Mouse (Mus musculus) heart, embryonic 10.5 days (tissue): ENCODE data around the gene Itgal. TPM values are rescaled to one million over a fixed set of nuclear protein-coding genes. Genes with fewer than 3 reads are reported as not detected.
"Not testable (repeated sequence)": the region's sequence is repeated elsewhere in the genome, so short reads cannot be mapped to it uniquely, and the experiment has no call there.

Experiments used
- DNase-seq: peaks from one replicate; pipeline ENCODE4 v3.0.0-alpha.2; 2017; ENCODE audit warnings: low spot score
- H3K27ac ChIP-seq: fragments of 300-500 bp; sonication (generic); 2 replicates; pipeline ENCODE4 v1.5.1; 2016; ENCODE audit warnings: mild to moderate bottlenecking
- H3K27me3 ChIP-seq: fragments of 300-500 bp; sonication (generic); 2 replicates; pipeline ENCODE4 v1.6.1; 2016; ENCODE audit warnings: mild to moderate bottlenecking; ENCODE audit not compliant: poor library complexity, insufficient read depth, severe bottlenecking
- H3K36me3 ChIP-seq: fragments of 300-500 bp; sonication (generic); 2 replicates; pipeline ENCODE4 v1.6.1; 2016; ENCODE audit warnings: mild to moderate bottlenecking, moderate library complexity
- H3K4me1 ChIP-seq: fragments of 300-500 bp; sonication (generic); 2 replicates; pipeline ENCODE4 v1.6.1; 2016; ENCODE audit warnings: mild to moderate bottlenecking
- H3K4me3 ChIP-seq: fragments of 300-500 bp; sonication (generic); 2 replicates; pipeline ENCODE4 v1.5.1; 2016; ENCODE audit warnings: mild to moderate bottlenecking, moderate library complexity
- H3K9me3 ChIP-seq: fragments of 300-500 bp; sonication (generic); 2 replicates; pipeline ENCODE4 v1.6.1; 2016; ENCODE audit warnings: mild to moderate bottlenecking, moderate library complexity
- WGBS: fragments of 180-500 bp; shearing (Covaris S2); methylation state at CpG from one replicate; pipeline ENCODE4 v1.1.7; 2016; 5-methylcytosine and 5-hydroxymethylcytosine counted together
- polyA plus RNA-seq: library from polyadenylated mRNA; unstranded; fragments of >200 nt; fragmentation: Nextera tagmentation; extraction: Ambion mirVana; gene quantifications from 2 replicates; pipeline ENCODE4 v1.2.1, GENCODE M21; 2016

Gene Itgal
- polyA plus RNA-seq, 1 experiment from 2014 or later, result 0.72 TPM

DNA sequence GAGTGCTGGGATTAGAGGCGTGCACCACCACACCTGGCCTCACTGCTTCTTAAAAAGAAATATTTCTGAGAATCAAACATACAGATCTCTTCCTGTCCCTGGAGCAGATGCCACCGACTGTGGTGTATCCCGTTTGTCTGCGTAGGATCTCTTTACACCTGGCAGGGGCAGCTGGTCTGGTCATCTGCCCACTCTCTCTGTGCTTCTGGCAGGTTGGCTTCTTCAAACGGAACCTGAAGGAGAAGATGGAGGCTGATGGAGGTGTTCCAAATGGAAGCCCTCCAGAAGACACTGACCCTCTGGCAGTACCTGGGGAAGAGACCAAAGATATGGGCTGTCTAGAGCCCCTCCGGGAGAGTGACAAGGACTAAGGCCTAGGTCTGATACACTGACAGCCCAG lies 37.2 kb downstream of the Itgal start:
- 77% methylated on average over 6 of the region's 6 CpGs for WGBS
- Histone ChIP-seq H3K9me3 (no peaks in the 10 kb centered on the region), H3K27me3 (no peaks in the 10 kb centered on the region; the same call in 1 of the 2 replicates), H3K36me3 (no peaks in the 10 kb centered on the region), H3K27ac (no peak overlapping the region), H3K4me1 (no peaks in the 10 kb centered on the region), H3K4me3 (no peak overlapping the region)
- DNase-seq, result no peak

DNA sequence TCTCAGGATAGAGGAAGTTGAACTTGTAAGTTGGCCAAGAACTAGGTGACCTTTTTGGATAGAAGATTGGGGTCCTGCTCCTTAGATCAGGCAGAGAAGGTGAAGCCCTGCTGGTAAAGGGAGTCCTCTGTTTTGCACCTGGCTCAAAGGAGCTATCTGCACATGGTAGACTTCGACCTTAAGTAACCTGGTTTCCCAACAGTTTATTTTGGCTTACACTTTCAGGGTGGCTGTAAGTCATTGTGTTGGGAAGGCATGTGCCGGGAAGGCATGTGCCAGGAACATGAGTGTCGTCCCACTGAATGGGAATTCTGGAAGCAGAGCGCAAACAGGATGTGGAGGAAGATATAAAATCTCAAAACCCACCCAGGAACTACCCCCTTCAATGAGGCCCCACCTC lies 39.5 kb downstream of the Itgal start:
- H3K27me3 ChIP-seq, result no peaks in the 10 kb centered on the region
- DNase-seq, result no peak
- no peak overlapping the region for H3K27ac ChIP-seq
- H3K4me1 ChIP-seq, result no peaks in the 10 kb centered on the region
- H3K36me3 ChIP-seq, result no peaks in the 10 kb centered on the region
- 78% methylated on average over 4 of the region's 4 CpGs for WGBS
- H3K4me3 ChIP-seq, result no peak overlapping the region
- no peaks in the 10 kb centered on the region for H3K9me3 ChIP-seq

DNA sequence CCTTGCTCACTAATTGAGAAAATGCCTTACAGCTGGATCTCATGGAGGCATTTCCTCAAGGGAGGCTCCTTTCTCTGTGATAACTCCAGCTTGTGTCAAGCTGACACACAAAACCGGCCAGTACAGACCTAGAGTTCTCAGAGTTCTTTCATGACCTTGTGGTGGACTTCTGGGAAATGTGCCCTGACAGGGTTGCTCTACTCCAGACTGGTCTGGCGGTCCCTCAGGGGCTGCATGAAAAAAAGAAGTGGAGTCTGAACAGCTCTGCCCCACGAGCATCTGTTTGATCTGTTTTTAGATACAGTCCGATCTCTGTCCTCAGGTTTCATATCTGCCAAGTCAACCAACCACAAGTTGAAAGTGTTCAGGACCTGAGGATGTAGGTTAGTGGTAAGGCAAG lies 41.6 kb downstream of the Itgal start:
- Histone ChIP-seq H3K4me3 (no peak overlapping the region), H3K4me1 (peaks cover under 1% of the 10 kb centered on the region), H3K9me3 (no peaks in the 10 kb centered on the region), H3K27ac (no peak overlapping the region), H3K36me3 (peaks cover 15% of the 10 kb centered on the region), H3K27me3 (no peaks in the 10 kb centered on the region)
- no peak for DNase-seq
- 59% methylated on average over 4 of the region's 4 CpGs for WGBS

DNA sequence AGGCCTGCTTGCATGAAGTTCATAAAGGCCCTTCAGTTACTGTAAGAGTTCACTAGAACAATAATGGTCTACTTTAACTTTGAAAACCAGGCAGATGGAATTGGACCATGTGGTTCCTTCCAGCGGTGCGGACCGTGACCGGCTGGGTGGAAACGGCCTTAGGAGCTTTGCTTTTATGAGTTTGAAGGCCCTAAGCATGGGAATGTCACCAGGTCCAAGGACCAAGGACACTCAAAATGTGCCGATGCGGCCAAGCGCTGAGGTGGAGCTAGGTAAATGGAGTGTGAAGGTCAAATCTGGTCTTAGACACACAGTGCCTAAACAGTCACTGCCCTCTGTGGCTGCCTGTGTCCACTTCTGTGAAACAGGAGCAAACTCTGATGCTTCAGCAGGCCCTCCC lies 45.3 kb downstream of the Itgal start:
- H3K4me3 ChIP-seq, result no peak overlapping the region
- peaks cover 31% of the 10 kb centered on the region for H3K4me1 ChIP-seq
- H3K27me3 ChIP-seq, result no peaks in the 10 kb centered on the region
- no peak for DNase-seq
- H3K9me3 ChIP-seq, result no peaks in the 10 kb centered on the region
- H3K36me3 ChIP-seq, result peaks cover 32% of the 10 kb centered on the region
- H3K27ac ChIP-seq, result no peak overlapping the region
- WGBS, result 96% methylated on average over 8 of the region's 8 CpGs

DNA sequence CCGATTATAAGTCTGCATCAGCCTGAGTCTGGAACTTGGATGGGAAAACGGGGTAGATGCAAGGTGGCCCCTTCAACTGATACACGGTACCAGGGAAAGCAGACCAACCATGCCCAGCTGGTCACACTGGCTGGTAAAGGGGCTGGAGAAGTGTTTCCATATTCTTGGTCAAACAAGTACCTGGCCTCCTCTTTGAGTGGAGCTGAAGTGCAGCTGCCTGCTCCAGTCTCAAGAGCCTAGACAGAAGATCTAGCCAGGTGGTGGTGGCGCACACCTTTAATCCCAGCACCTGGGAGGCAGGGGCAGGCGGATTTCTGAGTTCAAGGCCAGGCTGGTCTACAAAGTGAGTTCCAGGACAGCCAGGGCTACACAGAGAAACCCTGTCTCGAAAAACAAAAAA lies 45.8 kb downstream of the Itgal start:
- H3K36me3 ChIP-seq, result peaks cover 32% of the 10 kb centered on the region
- DNase-seq, H3K27me3 ChIP-seq, H3K27ac ChIP-seq, H3K9me3 ChIP-seq, H3K4me3 ChIP-seq: not testable (repeated sequence)
- peaks cover 36% of the 10 kb centered on the region for H3K4me1 ChIP-seq
- 90% methylated on average over 6 of the region's 6 CpGs for WGBS

DNA sequence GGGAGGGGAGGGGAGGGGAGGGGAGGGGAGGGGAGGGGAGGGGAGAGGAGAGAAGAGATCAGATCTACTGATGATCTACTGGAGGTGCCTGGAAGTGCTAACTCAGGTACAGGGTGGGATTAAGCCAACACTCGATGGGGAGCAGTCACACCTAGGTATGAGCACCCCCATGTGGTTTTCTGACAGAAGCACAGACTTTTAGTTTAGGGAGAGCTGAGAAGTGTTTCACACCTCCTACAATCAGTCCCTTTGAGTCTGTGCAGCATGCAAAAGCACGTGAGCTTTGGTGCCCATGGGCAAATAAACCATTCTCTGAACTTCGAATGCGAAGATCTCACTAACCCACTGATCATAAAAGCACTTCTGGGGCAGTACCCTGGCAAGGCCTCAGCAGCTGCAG lies 46.3 kb downstream of the Itgal start:
- Histone ChIP-seq H3K27me3 (no peaks in the 10 kb centered on the region), H3K27ac (no peak overlapping the region)
- WGBS, result 62% methylated on average over 4 of the region's 4 CpGs

DNA sequence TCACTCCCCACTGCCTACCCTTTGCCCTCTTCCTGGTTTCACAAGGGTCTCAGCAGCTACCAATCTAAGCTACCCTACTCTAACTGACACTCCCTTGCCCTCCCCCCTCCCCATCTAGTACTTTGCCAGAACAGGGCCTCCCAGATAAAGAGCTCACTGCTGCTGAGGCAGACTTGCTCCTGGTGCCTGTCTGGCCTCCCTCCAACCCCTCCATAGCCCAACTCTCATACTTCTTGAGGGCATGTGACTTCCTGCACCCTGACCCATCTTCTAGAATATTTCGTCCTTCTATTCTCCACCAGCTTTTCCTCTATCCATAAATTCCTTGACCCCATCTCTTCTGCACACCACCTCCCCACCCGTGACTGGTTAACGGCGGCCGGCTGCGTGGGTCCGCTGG lies 46.8 kb downstream of the Itgal start:
- no peak for DNase-seq
- Histone ChIP-seq H3K4me3 (peak overlapping the region; percentile 93; the same call in 1 of the 2 replicates), H3K27ac (0 out of 2 replicates have a peak overlapping the region, but pooled peaks have one; percentile 16), H3K4me1 (peaks cover 40% of the 10 kb centered on the region), H3K9me3 (no peaks in the 10 kb centered on the region), H3K36me3 (peaks cover 32% of the 10 kb centered on the region), H3K27me3 (no peaks in the 10 kb centered on the region)
- 94% methylated on average over 7 of the region's 7 CpGs for WGBS

More for the DNA sequence above, 46.3 kb downstream of the Itgal start:
- Histone ChIP-seq H3K36me3 (peaks cover 32% of the 10 kb centered on the region), H3K9me3 (no peaks in the 10 kb centered on the region), H3K4me1 (peaks cover 40% of the 10 kb centered on the region), H3K4me3 (no peak overlapping the region)
- no peak for DNase-seq

DNA sequence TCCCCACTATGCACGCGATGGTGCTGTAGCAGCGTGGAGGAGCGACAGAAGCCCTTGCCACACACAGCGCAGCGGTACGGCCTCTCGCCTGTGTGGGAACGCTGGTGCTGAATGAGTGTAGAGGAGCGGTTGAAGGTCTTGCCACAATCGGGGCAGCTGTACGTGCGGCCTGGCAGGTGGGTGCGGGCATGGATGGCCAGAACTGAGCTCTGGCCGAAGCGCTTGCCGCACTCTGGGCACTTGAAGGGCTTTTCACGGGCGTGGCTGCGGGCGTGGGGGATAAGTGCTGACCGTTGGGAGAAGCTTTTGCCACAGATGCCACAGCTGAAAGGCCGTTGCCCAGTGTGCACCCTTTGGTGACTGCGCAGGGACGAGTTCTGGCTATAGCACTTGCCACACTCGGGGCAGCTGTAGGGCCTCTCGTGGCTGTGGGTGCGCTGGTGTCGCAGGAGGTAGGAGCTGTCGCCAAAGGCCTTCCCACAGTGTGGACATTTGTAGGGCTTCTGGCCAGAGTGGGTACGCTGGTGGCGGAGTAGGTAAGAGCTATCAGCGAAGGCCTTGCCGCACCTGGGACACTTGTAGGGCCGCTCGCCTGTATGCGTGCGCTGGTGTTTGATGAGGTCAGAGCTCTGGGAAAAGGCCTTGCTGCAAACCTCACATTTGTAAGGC lies 47.4 kb downstream of the Itgal start:
- 90% methylated on average over 38 of the region's 38 CpGs for WGBS
- no peak overlapping the region for H3K27ac ChIP-seq
- no peak for DNase-seq
- peak overlapping the region; percentile 93; the same call in 1 of the 2 replicates for H3K4me3 ChIP-seq
- H3K36me3 ChIP-seq, result peaks cover 32% of the 10 kb centered on the region
- H3K27me3 ChIP-seq, result no peaks in the 10 kb centered on the region
- peaks cover 40% of the 10 kb centered on the region for H3K4me1 ChIP-seq
- H3K9me3 ChIP-seq, result no peaks in the 10 kb centered on the region

DNA sequence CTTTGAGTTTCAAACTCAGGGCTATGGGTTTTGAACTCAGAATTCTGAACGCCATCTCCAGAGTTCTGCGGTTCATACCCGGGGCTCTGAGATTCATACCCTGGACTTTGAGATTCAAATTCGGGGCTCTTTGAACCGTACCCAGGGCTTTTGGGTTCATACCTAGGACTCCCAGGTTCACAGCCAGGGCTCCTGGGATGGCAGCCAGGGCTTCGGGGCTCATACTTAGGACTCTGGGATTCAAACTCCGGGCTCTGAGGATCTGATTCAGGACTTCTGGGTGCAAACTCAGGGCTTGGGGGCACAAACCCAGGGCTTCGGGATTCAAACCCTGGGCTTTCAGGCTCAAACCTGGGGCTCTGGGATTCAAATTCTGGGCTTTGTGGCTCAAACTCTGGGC lies 48.3 kb downstream of the Itgal start:
- H3K9me3 ChIP-seq, result no peaks in the 10 kb centered on the region
- H3K4me3 ChIP-seq, result peak overlapping the region; percentile 93
- WGBS, result 85% methylated on average over 8 of the region's 8 CpGs
- H3K27ac ChIP-seq, result peak overlapping the region; percentile 98
- H3K36me3 ChIP-seq, result peaks cover 32% of the 10 kb centered on the region
- DNase-seq, result no peak
- peaks cover 40% of the 10 kb centered on the region for H3K4me1 ChIP-seq
- H3K27me3 ChIP-seq, result no peaks in the 10 kb centered on the region

DNA sequence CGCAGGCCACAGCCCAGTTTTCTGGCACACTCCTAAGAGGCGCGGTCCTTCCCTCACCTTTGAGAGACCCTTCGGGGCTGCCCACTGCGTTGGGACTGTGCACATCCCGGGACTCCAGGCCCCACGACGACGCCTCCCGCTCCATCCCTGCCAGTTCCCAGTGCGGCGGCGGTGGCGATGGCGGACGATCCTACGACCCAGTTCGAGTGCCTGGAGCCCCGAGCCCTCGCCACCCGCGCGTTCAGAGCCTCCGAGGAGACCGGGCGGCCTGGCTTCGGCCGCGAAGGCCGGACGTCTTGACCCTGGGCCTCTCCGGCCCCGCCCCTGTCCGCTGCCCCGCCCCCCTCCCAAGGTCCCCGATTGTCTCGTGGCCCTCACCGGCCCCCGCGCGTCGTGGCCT lies 49.0 kb downstream of the Itgal start:
- Histone ChIP-seq H3K27me3 (no peaks in the 10 kb centered on the region), H3K27ac (peak overlapping the region; percentile 98), H3K9me3 (no peaks in the 10 kb centered on the region), H3K4me3 (peak overlapping the region; percentile 93), H3K4me1 (peaks cover 40% of the 10 kb centered on the region), H3K36me3 (peaks cover 32% of the 10 kb centered on the region)
- DNase-seq, result peak; percentile 89
- WGBS, result under 1% methylated on average over 42 of the region's 42 CpGs

DNA sequence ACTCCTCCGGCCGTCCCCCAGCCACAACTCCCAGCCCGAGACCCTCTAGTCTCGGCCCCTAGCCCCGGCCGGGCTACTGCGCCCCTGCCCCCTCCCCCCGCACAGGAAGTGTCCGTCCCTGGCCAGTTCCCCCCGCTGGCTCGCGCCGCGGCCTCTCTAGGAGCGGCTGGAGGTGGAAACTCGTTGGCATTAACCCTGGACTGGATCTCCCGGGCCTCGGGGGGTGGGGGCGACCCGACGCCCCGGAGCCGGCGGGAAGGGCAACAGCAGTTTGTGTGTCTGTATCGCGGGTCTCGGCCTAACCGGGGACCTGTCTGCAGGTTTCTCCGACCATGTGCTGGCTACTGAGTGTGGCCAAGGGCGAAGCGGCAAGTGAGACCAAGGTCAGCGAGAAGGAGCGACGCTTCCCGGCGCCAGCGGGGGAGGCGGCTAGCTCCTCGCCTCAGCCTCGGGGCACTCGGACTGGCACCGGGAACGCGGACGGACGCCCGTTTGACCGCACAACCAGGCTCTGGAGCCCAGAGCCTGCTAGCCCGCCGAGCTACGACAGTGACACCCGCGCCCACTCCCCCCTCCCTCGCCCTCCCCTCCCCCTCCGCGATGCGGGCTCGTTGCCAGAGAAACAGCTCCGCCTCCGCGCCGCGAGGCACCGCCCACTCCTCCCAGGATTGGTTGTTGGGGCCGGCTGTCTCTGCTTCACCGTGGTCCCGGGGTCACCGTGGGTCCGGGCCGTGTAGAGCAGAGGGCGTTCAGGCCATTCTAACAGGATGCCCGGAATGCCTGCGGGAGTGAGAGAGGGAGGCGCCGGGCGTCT lies 49.7 kb downstream of the Itgal start, which contains the start of gene Zfp768:
Zfp768 (minus strand) TSS at position 78 of the 814 bp plus-strand sequence.
- peaks cover 32% of the 10 kb centered on the region for H3K36me3 ChIP-seq
- H3K4me1 ChIP-seq, result peaks cover 40% of the 10 kb centered on the region
- no peaks in the 10 kb centered on the region for H3K9me3 ChIP-seq
- H3K27me3 ChIP-seq, result no peaks in the 10 kb centered on the region
- peak within 1 kb of the TSS; percentile 93 for H3K4me3 ChIP-seq
- under 1% methylated on average over 75 of the region's 76 CpGs for WGBS
- H3K27ac ChIP-seq, result peak within 1 kb of the TSS; percentile 98
- peak; percentile 97 for DNase-seq

DNA sequence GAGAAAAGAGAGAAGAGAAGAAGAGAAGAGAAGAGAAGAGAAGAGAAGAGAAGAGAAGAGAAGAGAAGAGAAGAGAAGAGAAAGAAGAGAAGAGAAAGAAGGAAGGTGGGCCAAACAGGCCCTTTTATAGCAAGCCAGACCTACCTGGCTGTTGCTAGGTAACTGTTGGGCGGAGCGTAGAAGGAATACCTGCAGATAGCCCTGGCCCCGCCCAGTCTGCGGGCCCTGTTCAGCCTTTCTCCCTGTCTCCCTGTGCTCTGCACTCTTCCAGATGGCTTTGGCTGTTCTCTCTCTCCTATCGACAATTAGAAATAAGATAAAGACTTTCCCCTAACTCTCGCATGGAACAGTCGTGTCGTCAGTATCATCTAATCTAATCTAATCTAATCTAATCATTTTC lies 50.6 kb downstream of the Itgal start:
- H3K27me3 ChIP-seq, result no peaks in the 10 kb centered on the region

More for the DNA sequence above, 50.6 kb downstream of the Itgal start:
- Histone ChIP-seq H3K4me1 (peaks cover 40% of the 10 kb centered on the region), H3K36me3 (peaks cover 24% of the 10 kb centered on the region), H3K27ac (peak overlapping the region; percentile 98), H3K4me3 (peak overlapping the region; percentile 93), H3K9me3 (no peaks in the 10 kb centered on the region)
- whole genome bisulfite sequencing, result 4% methylated on average over 8 of the region's 8 CpGs
- DNase-seq, result no peak
